Mouse (Mus musculus): ENCODE measurements around the gene Myom3.

The Myom3 gene

DNA sequence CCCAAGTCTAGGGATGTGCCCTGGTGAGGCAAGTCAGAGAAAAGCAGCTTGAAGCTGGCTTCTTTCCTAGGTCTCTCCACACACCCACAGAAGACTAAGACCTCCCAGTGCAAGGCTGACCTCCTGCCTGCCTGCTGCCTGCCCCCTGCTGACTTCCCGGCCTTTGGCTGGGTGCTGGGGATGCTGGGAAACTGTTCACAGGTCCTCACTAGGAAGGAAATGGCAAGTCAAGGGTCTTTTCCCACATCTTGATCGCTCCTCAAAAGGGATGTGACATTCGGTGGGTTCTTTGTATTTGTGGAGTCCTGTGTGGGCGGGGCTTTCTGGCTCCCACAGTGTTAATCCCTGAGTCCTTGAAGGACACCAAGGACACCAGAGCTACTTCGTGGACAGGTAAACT, 44.7 kb downstream of the Myom3 start:
- no peak for DNase-seq (ENCODE audit: low read depth, low spot score)

DNA sequence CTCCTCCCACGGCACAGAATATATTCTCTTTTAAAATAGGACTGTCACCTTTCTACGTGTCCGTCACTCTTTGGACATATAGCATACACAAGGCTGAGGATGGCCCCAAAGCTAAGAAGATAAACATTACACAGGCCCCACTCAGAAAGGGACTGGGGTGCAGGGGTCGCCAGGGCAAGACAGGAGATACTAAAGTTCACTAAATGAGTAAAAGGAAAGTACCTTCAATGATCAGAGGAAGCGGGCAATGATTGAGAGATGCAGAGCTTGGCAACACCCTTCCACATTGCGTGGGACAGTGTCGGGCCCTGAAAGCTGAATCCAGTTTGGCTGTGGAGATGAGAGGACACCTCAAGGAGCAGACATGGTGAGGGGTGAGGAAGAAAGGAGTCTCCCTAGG, 55.4 kb downstream of the Myom3 start:
- DNase-seq (ENCODE audit: low read depth, low spot score): no peak

DNA sequence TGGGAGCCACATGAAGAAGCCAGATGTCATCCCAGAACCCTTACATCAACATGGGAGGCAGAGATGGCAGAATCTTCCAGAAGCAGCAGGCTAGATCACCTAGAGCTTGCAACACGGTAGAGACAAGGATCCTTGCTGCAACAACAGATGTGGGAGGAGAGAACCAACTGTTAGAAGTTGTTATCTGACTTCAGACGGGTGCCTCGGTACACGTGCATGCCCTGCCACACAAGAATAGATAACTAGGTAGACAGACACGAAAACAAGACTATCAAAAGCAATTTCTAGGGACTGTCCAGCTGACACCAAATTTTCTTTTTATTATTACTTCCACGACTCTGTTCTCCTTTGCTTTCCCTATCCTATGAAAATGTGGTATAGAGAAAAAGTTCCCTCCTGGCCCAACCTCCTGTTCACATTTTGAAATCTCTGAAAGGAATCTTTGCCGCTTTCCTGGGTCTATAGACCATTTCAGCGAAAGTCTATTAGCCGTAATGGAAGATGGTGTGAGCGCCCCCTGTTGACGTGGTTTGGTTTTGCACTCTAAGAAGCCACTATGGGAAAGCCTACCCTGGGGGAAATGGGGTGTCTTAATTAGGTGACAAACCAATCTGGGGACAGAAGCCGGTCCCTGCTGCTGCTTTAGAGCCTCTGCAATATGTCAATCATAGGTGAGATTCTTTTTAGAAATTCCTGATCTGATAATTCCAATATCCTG, 57.5 kb downstream of the Myom3 start:
- peak; percentile 37 for DNase-seq (ENCODE audit: low read depth, low spot score)

DNA sequence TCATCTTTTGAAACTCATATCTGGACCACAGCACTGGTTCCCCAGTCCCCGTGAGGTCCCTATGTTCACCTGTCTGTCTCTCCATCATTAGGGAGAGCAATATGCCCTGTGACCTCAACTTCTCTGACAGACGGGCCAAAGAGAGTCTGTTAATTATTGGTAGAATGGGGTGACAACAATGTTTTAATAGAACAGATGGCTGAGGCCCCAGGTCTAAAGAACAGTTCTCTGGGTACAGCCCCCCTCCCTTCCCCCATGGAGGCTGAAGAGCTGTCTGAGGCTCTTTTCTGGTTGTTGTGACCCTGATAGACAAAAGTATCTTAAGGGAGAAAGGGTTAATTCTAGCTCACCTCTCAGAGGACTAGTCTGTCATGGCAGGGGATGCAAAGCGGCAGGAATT, 58.9 kb downstream of the Myom3 start:
- DNase-seq (ENCODE audit: low read depth, low spot score): no peak

DNA sequence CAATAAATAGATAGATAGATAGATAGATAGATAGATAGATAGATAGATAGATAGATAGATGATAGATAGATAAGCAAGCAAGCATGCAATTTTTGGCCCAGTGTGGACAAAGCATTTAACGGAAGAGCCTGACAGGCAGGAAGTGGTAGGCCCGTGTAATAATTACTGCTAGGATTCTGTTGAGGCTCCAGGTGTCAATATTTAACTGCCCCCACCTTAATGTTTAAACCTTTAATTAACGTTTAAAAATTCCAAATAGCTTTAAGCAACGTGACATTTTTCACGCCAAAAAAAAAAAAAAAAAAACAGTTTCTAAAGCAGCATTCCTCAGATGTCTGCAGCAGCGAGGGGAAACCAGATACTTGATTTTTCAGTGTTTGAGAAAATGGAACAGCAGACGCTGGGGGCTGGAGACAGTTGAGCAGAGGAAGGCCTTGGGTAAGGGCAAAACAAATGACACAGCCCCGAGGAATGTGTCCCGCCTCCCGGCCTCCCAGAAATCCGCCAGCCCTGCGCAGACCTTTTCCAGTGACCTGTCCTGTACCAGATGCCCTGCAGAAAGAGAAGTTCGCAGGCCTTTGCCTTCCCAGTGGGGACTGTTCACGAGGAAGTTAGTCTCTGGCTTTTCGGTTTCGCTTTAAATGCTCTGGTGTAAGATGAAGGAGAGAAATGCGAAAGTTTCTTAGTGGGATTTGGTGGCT, 60.5 kb downstream of the Myom3 start:
- DNase-seq (ENCODE audit: low read depth, low spot score): peak; percentile 55

DNA sequence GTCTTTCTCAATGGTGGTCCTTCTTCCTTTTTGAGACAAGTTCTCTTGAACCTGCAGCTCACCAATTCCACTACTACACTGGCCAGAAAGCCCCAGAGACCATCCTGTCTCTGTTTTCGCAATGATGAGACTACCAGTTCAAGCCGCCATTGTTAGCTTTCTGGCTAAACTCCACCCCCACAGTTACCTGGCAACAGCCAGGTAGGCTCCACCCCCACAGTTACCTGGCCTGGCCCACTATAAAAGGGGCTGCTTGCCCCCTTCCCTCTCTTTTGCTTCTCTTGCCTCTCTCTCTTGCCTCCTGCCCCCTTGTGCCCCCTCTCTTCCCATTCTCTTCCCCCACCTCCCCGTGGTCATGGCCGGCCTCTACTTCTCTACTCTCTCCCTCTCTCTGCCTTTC, 62.3 kb downstream of the Myom3 start:
- DNase-seq (ENCODE audit: low read depth, low spot score): no peak

DNA sequence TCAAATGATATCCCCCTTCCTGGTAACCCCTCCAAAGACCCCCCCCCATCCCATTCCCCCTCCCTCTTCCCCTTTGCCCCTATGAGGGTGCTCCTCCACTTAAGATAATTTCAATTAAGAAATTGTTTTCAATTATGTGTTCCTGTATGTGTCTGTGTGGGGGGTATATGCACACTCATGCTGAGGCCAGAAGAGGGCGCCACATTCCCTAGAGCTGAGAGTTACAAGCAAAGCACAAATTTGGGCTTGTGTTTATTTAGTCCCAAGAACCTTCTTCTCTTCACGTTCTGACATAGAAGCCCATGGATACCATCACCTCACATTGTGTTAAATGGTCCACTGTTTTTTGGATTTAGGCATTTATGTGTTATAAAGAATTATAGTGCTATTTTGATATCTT, 63.8 kb downstream of the Myom3 start:
- peak; percentile 29 for DNase-seq (ENCODE audit: low read depth, low spot score)

DNA sequence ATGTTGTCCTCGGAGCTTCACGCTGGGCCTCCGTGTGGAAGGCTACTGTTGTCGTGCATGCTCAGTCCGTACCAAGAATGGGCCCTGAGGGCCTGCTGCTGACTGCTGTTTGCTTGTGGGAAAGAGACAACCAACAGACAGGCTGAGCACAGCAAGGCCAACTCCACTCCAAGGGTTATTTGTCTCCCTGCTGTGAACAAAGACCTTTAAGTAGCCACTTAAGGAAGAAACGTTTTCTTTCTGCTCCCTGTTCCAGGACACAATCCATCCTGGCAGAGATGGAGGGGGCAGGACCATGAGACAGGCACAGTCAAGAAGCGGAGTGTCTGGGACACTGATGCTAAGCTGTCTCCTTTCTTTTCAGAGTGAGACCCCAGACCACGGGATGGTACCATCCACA, 64.7 kb downstream of the Myom3 start:
- DNase-seq (ENCODE audit: low read depth, low spot score): no peak

DNA sequence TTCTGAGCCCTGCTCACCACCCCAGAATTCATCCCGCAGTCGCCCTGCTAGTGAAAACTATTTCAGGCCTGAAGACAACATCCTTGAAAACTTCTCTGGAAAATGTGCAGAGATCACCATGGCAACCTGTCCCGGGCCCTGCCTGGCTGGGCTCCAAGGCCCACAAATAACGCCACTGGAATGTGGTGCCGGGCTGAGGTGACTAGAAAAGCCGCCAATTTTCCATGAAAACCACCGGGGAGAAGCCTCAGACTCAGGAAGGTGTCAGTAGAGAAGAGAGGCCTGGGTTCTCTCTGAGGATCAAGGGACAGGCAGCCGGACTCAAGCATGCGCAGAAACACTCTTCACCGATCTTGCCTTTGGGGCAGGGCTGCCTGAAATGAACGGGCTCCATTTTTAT, 69.0 kb downstream of the Myom3 start:
- DNase-seq (ENCODE audit: low read depth, low spot score): peak; percentile 82

DNA sequence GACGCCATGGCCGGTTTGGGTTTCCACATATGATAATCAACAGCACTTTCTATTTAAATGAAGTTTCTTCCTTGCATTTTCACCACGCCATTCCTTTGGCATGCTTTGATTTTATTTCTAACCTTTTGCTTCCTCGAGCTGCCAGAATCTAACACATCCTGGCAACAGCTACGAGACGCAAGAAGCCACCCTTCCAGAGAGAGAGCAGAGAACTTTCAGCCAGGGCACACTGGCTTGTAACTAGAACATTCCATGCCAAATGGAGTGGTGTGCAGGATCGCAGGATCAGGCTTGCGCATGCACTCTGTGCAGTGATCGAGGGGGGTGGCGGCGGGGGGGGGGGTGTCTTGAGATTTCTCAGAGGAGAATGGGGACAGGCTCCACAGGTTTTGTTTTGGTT, 72.6 kb downstream of the Myom3 start:
- DNase-seq (ENCODE audit: low read depth, low spot score): no peak

DNA sequence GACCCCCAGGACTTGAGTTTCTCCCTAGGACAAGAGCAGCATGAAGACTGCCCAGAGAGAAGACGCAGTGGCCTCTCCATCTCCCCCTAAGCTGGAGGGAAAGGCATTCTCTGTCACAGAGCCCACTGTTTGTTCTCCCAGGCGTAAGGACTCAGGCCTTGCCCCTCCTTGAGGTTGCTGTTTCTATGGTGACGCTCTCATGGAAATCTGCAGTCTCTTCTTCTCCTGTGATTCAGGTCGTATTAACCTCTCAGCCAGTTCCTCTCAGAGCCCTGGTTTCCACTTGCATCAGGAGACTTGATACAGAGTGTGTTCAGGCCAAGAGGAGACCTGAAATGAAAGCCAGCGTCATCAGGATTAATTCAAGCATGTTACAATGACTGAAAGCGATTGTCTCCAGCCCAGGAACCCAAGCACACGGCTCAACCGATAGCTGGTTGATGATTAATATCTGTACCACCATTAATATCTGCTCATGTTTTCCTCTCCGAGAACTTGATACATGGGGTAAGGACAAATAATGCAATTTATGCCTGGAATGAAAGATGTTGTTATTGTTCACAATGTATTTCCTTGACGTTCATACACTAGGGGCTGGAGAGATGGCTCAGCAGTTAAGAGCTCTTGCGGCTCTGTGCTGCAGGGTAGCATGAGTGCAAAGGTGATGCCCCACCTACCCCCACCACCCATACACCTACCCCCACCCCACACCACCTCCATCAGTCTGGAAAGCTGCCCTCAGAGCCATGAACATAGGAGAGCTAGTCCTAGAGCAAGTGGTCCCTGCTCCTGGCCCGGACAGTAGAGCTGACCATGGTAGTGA, 74.0 kb downstream of the Myom3 start:
- no peak for DNase-seq (ENCODE audit: low read depth, low spot score)

DNA sequence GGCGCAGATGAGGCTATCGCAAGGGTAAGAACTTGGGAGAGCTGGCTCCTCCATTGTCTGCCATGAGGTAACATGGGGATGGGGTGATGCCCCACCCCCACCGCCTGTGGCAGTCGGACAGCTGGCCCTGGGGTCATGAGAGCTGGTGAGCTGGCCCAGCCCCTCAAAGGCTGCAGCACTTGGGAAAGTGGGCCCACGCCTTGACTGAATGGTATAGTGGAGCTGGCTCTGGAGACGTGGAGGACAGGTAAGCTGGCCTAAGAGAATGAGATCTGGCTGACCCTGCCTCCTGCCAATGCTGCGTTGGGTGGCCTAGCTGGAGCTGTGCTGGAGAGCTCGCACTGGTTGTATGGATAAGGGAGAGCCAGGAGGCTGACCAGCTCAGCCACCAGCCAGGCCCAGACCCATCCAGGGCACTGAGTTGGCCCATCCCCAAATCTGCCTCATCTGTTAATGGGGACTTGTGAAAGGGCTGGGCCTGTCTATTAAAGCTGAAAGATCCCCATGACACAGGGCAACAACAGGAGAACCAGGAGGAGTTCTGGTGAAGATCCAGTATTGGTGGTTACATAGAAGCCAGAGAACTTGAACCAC, 74.7 kb downstream of the Myom3 start:
- no peak for DNase-seq (ENCODE audit: low read depth, low spot score)

DNA sequence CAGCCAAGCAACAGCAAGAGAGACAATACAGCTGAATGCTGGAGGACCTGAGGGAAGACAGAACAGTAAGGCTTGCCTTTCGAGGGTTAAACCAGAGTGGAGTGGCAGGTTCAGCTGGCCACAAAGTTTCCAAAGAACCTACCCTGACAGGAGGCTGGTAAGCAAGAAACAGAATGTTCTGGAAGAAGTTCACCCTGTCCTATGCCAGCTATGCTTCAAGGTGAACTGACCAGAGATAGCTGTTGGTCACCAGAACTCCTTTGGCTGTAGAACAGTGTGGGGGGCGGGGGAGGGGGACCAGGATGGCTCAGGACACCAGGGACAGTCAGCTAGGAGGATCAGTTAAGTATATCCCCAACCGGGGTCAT, 79.4 kb downstream of the Myom3 start:
- DNase-seq (ENCODE audit: low read depth, low spot score): no peak

DNA sequence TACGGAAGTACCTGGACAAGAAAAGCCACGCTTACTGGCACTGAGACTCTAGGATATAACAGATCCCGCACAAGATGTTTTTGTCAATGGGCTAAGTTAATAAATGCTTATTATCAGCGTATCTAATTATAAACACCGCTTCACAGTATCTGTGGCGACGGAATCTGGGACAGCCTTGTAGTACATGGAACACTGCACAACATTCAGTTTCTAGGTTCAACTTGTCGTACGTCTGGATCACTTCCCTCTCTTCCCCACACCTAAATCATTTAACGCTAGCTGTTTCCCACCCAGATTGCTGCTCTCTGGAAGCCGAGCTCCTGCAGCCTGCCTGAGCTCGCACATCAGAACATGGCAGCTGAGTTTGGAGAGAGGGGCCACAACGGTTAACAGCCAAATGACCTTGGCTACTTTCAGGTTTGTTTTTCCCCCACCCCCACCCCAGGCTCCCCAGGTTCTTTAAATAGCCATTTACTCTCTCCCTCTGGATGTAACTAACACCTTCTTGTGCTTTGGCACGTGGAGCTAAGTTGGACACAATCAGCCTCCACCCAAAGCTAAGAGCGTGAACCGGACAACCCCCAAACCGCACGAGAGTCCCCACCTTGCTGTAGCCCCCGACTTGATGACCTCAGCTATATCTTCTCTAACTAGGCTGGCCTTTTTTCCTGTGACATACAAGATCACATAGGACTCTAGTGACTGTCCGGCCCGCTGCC, 79.9 kb downstream of the Myom3 start:
- DNase-seq (ENCODE audit: low read depth, low spot score): no peak

DNA sequence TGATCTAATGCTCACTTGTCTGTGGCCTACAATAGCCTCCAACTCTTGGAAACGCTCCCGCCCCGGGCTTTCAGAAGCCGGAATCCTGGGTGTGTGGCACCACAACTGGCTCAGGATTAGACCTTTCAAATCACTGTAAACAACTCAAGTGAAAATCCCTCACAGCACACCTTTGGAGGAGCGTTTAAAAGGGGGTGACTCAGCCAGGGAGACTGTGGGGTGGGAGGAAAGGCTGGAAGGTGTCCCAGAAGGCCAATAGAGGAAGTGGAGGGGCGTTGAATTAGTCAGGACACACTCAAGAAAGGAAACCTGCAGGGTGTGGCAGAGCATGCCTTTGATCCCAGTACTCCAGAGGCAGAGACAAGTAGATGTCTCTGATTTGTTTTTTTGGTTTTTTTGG, 84.9 kb downstream of the Myom3 start:
- no peak for DNase-seq (ENCODE audit: low read depth, low spot score)

DNA sequence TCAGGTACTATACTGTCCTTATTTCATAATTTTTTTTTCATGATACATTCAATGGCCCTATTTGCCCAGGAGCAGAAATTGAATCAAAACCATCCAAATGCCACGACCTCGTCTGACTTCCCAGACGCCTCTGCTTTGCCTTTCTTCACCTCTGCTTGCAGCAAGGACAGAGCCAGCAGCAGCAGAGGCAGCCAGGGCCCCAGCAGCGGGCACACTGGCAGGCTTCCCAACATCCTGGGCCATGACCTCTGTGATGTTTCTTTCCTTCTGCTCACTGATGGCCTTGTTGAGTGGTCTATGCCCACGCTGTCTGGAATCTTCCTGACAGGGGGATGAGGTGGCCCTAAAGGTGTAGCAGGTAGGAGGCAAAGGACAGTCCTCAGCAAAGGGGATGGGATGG, 88.1 kb downstream of the Myom3 start:
- DNase-seq (ENCODE audit: low read depth, low spot score): no peak

DNA sequence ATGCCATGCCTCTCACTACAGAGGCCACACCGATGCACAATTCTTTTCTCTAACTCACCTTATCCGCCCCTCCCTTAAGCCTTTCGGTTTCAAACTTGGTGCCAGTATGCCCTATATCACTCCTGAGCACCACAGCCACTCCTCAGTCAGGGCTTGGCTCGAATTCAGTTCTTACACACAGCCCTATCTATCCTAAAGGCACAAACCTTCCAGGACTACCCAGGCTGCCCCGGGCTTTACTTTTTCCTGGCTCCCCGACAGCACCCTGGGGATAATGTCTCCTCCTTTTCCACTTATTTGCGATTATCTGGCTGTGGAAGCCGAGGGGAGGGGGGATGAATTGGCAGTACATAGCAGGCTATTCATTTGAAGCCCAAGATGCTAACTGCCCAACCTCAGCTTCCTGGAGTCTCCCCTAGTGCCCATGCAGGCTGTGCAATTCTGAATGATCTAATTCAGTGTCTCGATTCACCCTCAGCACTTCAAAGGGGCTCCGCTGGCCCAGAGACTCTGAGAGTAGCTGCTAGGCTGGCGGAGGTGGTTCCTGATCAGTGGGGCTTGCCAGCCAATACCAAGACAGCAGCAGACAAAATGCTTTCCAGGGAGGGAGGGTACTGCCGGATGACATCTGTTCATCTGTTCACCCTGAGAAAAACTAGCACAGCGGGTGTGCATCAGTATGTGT, 91.0 kb downstream of the Myom3 start:
- DNase-seq (ENCODE audit: low read depth, low spot score): no peak

DNA sequence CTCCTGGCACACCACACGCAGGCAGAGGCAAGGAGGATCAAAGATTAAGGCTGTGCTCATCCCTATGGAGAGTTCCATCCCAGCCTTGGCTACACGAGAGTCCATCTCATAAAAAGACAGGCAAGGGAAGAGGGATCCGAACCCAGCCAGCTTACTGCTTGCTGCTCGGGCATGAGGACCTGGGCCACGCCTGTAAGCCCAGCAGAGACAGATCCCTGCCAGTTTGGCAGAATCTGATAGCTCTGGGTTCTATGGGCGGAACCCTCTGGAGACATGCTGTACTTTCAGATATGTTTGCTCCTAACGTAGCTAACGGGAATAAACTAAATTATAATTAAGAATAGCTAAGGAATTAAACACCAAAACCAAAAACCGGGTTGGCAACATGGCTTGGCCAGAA, 92.4 kb downstream of the Myom3 start:
- no peak for DNase-seq (ENCODE audit: low read depth, low spot score)

DNA sequence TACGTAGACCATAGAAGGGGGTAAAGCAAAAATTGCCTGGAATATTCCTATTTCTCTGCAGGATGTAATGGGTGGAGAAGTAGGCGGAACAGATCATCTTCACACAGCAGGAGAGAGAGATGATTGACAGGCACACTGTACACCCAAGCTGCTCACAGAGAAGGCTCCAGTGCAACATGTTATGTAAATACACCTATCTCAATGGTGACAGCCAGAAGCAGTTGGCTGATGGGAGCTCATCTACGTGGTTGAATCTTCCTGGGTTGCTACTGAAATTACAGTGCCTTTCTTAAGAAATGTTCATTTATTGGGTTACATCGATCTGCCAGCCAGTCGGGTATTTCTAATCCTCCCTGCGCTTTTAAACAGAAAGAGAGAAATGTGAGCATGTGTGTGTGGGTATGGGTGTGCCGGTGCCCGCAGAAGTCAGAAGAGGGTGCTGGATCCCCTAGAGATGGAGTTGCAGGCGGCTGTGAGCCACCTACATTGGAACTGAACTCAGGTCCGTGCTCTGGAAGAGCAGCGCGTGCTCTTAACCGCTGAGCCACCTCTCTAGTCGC, 94.6 kb downstream of the Myom3 start:
- DNase-seq (ENCODE audit: low read depth, low spot score): no peak

DNA sequence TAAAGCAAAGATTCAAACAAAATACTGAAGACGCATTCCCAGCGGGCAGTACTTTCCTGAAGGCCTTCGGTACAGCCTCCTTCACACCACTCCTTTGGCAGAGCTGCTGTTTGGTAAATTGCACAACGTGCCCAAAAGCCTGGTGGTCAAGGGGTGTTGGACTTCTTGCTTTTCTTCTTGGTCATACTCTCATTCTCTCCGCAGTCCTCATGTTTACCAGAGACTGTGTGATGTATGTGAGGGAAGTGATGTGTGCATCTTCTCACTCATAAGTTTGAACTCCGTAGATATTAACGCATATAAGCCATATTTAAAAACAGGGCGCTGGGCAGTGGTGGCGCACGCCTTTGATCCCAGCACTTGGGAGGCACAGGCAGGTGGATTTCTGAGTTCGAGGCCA, 95.1 kb downstream of the Myom3 start:
- no peak for DNase-seq (ENCODE audit: low read depth, low spot score)

DNA sequence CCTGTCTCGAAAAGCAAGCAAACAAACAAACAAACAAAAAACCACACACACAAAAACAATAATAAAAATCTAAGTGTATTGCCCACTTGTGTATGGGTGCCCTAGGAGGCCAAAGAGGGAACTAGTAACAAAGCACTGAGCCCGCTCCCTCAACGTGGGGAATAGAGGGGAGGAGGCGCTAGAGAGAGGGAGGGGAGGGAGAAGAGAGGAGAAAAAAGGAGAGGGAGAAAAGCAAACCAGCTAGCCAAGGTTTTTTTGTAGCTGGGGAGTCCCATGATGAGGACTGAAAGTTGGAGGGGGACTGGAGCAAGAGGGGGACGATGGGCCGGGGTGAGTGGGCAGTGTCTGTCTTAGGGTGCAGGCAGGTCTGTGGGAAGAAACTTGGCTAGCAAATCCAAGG, 95.6 kb downstream of the Myom3 start:
- peak; percentile 58 for DNase-seq (ENCODE audit: low read depth, low spot score)
